Mouse (Mus musculus): Measurements from ENCODE around the gene Nrtn.

Nrtn gene

DNA sequence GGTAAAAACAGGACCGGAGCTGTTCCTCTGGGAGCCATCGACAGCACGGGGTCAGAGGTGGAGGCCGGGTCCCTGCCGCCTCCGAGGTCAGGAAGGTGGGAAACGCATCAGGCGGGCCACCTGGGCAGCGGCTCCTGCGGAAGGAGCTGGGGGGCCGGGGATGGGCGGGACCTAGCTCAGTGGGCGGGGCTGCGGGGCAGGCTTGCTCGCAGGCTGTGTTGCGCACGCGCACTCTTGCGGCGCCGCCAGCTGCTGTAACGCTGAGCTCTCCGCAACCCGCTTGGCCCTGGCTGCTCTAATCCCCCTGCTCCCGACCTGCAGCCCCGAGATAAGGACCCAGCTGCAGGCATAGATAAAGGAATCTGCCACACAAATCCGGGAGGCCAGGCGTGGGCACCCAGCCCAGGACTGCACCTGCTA lies 4.7 kb upstream of the Nrtn start:
- DNase-seq, result peak; percentile 86

DNA sequence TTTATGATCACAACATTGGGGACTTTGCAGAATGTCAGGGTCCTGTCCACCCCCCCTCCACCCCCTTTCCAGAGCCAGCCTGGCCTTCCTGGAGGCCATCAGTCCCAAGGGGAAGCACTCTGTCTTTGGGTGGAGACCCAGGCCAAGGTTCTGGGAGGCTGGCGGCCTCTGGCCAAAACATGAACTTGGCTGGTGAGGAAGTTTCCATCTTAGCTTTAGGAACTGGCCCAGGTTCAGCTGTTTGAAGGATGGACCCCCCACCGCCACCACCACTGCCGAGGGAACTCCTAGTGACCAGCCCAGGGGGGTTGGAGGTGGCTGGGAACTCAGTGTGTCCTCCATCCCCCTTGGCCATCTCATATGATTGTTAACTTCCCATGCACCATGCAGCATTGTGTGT lies 3.7 kb upstream of the Nrtn start:
- no peak for DNase-seq

DNA sequence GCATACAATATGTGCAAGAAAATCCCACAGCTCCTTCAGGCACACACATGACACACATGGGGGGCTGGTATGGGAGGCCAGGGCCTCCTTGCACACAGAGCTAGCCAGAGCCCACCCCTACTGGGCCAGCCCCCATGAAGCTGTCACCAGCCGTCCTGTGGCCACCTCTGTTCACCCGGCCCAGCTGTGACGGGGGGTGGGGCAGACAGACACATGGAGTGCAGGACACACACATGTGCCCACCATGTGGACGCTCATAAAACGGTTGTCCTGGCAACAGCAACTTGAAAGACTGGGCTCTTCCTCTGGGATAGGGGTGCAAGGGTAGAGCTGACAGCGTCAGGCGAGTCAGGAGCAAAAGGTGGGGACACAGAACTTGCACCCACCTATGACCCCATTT lies 1.9 kb upstream of the Nrtn start:
- no peak for DNase-seq

DNA sequence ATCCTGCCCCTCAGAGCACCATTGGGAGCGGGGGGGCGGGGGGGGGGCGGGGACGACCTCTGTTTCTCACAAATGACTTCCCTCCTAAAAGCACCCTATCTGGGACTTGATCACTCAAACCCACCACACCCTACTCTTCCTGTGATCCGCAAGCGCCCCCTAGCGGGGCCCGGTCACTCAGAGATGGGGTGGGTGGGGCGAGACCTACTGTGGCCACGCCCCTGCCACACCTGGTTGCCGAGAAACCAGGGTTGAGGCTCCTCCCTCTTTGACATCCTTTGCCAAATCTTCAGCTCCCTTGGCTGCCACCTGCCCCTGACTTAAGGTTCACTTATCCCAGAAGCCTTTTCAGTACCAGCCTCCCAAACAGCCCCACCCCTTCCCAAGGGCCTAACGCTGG lies 802 bp upstream of the Nrtn start:
- DNase-seq, result peak; percentile 62

DNA sequence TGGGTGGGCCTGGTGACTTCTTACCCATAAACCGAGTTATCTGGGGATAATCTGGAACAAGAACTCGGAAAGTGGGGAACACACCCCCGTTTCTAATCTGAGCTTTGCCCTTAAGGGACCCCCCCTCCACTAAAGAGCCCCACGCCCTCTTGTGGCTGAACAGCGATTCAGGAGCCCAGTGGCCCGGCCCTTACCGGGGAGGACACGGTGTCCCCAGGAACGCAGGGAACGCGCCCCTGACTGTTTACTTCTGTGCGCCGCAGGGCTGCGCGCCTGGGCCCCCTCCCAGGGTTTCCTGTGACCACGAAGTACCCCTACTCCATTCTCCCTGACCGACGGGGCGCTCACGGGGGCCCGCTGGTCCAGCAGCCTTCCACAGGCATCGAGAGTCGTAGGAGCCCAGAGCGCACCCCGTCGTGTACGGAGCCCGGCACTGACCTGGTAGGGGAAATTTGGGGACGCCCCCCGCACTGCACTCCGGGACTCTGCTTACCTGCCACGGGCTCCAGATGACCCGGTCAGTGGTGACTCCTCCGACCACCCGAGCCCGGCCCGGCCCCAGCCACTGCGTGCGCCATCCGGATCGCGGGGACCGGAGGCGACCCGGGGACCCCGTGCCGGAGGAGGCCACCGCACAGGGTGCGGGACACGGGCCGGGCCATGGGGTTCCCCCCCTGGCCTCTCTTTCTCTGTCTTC lies 479 bp downstream of the Nrtn start:
- no peak for DNase-seq

DNA sequence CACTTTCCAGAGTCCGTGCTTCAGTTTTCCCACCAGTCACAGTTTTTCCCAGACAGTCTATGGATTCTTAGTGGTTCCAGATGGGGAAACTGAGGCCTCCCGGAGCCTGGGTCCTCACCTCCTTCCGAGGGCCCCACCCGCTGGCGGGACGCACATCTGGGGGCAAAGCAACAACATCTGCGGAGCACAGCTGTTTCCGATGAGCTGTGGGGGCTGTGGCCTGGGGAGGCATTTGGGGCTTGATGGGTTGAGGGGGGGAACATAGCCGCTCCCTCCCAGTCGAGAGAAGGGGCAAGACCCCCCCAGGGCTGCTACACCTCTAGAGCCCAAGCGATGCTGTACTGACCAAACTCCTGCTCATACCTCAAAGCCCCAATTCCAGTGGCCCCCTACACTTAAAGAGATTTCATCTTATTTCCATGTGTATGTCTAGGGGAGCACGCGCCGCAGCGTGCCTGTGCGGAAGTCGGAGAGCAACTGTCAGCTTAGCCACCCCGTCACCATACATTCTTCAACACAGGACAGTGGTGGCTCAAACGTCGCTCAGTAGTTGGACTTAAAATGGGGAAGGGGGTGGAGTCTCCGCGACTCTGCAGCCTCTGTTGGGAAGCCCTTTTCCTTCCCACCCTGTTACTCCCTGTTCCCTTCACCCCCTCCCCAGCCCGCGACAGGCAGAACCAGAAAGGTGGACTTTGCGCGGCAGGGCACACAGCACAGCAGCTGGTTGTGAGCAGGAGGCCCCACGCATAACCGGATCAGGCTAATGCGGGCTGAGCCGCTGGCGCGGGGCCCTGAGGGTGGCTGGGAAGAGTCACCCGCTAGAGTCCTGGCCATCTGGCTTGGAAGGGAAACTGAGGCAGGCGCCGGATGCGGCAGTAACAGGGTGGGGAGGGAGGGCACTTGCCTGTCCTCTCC lies 2.8 kb downstream of the Nrtn start:
- DNase-seq, result no peak

DNA sequence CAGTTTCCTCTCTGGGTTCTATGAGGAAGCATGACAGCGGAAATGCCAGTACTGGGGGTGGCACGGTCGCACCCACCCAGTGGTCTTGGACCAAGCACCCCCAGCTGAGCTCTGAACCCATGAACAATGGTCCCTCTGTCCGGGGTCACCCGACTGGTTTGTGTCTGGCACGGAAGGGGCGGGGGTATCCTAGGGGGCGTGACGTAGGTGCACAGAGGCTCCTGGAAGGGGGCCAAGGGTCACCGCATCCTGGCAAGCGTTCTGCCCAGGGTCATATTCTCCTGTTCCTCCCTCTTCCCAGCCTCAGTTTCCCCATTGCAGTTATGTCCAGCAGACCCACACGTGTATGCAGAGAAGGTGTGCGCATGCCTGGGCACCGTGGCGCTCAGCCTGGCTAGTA lies 3.9 kb downstream of the Nrtn start:
- DNase-seq, result no peak

DNA sequence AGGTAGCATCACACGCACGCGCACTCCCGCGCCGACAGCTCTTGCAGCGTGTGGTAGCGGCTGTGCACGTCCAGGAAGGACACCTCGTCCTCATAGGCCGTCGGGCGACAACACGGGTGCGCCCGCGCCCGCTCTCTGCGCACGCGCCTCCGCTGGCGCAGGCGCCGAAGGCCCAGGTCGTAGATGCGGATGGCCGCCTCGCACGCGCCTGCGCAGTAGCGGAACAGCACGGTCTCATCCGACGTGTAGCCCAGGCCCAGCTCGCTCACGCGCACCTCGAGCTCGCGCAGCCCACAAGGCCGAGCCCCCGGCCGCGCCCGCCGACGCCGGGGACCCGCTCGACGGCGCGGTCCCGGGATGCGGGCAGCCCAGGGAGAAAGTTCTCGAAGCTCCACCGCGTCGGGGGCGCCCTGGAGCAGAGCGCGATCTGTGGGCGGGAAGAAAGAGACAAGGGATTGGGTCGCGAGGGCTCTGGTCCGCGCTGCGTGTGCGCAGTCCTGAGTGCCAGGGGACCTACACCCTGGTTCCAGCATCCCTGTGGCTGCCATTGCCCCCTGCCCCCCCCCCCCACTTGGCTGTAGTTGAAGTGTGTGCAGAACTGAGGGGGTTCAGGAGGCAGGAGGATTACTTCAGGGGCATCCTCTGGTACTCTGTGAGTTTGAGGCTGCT lies 5.8 kb downstream of the Nrtn start:
- DNase-seq, result no peak

DNA sequence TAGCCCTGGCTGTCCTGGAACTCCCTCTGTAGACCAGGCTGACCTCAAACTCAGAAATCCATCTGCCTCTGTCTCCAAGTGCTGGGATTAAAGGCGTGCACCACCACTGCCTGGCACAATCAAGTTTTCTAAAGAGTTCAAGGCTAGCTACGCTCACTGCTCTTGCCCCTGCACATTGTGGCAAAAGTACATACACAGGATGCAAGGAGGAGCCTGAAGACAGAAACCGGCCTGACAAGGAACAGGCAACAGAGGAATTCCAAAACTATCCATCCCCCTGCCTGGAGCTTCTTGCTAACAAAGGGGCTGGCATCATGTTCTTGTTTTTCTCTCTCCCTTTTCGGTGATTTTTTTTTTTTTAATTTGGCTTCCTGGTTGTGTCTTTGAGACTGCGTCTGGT lies 13.2 kb downstream of the Nrtn start:
- DNase-seq, result no peak

DNA sequence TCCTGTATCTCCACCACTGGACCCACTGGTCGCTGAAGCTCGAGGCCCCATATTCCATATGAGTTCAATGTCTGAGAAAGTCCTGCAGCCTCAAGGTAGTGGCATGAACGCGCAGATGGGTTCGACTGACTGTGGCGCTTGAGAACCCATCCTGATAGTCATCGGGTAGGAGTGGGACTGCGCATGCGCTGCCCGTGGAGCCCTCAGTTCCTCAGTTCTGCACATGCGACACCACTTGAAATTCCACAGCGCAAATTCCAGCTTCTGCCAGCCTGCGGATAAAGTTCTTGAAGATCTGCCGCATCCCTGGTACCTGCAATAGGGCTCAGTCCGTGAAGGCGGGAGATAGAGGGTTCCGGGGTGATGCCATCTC lies 16.6 kb downstream of the Nrtn start:
- no peak for DNase-seq

DNA sequence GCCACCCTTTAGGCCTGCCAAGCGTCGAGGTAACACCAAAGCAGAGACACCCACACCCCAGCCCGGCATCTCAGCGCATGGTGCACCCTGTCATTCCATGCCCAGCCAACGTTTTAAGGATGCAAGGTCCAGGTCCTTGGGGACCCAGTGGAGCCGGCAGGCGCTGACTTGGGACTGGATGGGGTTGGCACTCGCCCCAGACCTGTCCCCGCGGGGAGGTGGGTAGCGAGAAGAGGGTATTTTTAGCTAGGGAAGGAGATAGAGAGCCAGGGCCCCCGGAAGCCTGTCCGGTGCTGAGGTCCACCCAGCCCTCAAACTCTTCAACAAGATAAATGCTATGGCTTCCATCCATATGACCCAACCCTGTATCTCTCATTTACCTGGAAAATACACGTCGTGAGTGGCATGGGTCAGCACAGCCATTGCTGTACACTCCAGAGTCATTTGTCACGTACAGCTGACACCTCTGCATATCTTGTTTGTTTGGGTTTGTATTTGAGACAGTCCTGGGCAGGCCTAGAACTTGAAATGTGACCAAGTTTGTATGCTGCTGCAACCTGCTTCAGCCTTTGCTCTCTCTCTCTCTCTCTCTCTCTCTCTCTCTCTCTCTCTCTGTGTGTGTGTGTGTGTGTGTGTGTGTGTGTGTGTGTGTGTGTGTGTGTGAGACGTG lies 17.1 kb downstream of the Nrtn start:
- no peak for DNase-seq

DNA sequence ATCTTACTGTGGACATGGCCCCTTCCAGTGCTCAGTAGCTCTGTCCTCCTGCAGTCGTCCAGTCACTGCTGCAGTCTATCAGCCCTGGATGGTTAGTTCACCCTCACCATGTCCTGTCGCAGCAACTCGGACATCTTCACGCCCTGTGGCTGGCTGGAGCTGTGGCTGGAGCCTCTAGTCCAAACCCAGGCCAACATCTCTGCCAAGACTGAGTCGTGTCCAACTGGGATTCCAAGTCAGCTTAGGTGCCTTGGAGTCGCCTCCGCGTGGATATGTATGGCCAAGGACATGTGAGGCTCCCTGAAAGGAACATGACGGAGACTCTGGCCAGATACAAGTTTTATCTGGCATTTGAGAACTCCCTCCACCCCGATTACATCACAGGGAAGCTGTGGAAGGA lies 19.1 kb downstream of the Nrtn start:
- DNase-seq, result no peak

DNA sequence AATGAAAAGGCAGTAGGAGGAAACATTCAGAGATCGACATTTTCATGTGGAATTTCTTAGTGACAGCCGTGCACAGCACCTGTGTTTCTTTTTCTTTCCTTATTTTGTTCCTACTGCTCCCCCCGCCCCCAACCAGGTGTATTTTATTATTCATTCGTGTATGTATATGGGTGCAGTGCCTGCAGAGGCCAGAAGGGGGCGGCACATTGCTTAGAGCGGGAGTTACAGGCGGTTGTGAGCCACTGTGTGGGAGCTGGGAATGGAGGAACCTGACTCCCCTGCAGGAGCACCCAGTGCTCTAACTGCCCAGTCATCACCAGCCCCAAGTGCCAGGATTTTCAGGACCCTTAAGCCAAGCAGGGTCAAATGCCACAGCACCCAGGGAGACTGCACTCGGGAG lies 20.8 kb downstream of the Nrtn start:
- DNase-seq, result no peak

DNA sequence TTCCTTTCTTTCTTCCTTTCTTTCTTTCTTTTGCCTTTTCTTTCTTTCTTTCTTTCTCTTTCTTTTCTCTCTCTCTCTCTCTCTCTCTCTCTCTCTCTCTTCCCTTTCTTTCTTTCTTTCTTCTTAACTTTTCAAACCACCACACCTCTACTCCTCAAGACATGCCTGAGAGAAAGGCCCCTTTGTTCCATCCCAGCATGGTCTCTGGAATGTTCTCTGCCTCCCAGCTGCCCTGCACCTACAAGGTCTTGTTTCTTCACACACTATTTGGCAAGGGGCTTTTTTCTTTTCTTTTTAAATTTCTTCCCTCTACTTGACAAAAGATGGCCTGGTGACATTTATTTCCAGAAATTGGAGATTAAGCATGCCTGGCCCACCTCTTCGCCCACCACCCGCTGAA lies 27.7 kb downstream of the Nrtn start:
- DNase-seq, result no peak

DNA sequence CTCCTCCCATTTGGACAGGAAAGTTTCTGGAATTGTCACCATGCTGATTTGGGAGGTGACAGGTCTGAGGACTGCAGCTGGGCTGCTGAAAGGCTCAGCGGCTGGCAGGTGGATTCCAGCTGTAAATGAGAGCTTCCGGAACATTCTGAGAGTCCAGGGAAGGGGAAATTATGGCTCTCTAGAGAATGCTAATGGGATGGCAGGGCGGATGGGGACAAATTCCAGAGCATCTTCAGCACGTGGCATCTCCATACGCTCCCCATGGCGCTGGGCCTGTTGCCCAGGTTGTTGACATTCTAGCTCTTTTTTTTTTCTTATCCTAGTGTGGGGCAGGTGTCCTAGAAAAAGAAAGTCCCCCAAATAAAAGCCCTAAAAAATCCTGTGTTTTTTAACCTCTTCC lies 28.2 kb downstream of the Nrtn start:
- no peak for DNase-seq

DNA sequence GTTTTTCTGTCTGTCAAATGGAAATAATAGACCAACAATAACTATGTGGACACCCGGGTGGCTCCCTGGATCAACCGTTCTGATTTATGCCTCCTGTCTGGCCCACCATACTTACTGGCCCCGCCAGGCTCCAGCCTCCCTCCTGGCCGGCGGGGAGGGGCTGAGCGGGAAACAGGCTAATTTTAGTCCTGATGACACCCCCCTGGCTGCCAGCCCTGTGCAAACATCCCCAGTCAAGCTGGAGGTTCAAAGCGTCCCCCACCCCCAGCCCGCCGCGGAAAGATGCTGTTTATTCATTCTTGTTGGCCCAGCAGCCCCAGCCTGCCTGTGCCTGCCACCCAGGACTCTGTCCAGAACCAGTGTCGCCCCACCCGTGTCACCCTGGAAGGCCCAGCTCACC lies 29.2 kb downstream of the Nrtn start:
- no peak for DNase-seq

DNA sequence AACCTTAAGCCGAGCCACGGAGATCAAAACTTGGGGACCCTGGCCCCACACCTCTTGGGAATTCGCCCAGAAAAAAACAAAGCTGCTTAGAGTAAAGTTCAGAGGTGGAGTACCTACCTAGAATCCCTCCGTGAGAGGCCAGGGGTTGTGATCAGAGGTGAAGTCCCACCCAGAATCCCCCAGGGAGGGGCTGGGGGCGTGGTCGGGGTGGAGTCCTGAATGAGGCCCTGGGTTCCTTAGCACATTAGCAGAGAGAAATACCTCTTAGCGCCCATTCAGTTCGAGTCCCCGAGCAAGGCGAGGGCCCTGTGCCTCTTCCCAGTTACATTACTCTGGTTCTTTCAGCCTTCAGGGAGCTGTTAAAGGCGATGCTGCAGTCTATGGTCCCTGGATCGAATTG lies 29.7 kb downstream of the Nrtn start:
- DNase-seq, result no peak

DNA sequence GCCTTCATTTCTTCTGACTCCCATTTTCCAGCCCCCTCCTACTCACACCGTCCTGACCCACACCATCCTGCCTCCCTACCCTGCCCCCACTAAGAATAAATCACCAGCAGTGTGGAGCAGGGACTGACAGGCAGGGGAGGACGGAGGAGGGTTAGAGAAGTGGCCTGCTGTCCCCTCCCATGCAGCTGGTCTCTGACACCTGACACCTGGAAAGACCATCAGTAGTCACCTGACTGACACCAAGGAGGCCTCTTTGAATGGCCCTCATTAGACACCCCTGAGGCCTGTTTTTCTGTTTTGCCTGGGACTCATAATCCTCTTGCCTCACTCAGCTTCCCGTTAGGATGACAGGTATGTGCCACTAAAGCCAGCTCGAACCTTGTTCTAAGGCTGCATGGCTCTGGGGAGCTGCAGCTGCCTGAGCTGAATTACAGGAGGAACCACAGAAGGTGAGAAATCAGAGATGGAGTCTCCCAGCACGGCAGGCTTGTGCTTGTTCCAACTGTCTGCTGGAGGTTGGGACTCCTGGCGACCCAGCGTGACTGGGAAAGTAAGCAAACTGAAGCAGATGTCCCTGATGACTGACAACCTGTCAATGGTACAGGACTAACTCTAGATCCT lies 30.2 kb downstream of the Nrtn start:
- no peak for DNase-seq

DNA sequence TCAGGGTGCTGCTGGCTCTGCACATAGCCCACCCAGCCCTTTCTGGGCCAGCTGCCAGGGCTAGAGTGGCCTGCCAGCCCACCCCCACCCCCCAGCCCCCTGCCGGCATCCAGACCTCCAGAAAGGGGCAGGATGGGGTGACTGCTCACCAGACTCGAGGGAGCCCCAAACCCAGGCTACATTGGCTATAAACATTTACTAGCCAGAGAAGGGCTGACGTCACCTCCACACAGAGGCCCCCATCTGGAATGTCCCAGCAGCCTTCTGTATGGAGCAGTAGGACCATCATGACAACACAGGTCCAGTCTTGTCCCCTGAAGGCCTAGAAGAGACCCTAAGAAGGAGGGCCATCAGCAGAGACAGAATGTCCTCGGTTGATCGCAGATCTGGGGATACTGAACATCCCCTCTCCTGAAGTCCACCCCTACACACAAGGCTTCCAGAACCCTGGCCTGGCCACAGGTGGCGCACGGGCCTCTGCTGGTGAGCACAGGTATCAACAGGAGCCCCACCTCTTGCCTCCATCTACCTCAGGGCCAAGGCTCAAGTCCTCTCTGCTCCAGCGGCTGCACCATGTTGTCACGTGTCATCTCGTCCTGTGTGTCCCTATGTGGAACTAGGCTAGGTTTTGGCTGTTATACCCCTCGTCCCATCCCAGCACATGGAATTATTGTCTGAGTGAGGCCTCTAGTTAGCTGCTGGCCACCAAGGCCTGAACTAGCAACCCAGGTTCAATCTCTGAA lies 33.7 kb downstream of the Nrtn start:
- DNase-seq, result no peak

DNA sequence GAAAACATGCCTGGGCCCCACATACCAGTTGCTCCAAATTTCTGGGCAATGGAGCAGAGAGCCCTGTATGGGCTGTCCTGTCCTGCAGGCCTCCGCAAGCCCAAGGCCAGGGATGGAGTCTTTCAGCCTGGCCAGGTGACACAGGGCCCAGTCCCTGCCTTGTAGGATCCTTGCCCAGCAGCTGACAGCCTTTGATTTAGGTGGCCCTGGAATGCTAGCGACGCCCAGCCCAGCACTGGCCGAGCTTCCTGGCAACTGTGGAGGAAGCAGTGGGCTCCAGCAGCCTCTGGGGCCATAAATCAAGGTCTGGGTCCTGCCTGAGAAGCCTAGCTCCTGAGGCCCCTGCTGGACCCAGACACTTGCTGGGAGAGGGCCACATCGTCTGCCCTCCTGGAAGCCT lies 34.9 kb downstream of the Nrtn start:
- DNase-seq, result no peak

DNA sequence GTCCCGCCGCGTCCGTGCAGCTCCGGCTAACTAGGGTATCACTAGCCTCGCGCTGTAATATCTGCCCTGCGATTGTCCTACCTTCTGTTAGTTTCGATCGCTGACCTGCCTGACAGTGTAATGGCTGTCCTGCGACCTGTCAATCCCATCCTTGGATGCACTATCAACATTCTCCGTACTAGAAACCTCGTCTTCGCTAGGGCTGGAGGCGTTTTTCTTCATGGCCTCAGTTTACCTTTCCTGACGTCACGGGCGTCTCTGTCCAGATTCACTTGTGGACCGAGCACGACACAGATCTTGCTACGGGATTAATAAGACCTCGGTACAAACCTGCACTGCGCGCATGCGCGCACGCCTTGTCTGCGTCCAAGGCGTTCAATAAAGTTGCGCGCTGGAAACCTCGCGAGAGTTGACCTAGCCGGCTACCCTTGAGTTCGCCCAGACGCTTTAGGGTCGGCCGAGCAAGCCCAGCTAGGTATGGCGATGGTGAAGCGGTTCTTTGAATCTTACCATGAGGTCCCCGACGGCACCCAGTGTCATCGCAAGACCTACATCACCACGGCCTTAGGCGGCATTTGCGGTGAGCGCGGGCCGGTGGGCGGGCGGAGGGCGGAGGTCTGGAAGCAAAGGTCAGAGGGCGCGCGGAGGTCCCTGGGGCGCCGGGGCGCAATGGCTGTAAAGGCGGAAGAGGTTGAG lies 39.8 kb downstream of the Nrtn start, which contains the start of the genes Ndufa11 and Vmac:
TSS of gene Ndufa11 (plus strand) at position 405 of the 696 bp plus-strand sequence.
TSS of gene Vmac (minus strand) at position 660 of the 696 bp plus-strand sequence.
- peak; percentile 89 for DNase-seq
